Mouse (Mus musculus) gastrocnemius, adult 2 months (tissue): ENCODE measurements around the gene Srp9. TPM values are rescaled to one million over a fixed set of nuclear protein-coding genes. Genes with fewer than 3 reads are reported as not detected.

Experiments used
- DNase-seq: peaks from one replicate; pipeline ENCODE4 v3.0.0; 2022
- H3K27ac ChIP-seq: fragments of 200-600 bp; 2 replicates; pipeline ENCODE4 v1.8.1; 2022; ENCODE audit warnings: mild to moderate bottlenecking
- H3K4me3 ChIP-seq: fragments of 200-600 bp; 2 replicates; pipeline ENCODE4 v1.8.1; 2022; ENCODE audit warnings: mild to moderate bottlenecking, moderate library complexity
- CTCF ChIP-seq: fragments of 200-600 bp; IDR thresholded peaks from 2 replicates; pipeline ENCODE4 v1.8.1; 2022; ENCODE audit warnings: antibody characterized with exemption, mild to moderate bottlenecking, moderate library complexity
- intact Hi-C: fragments of 180-260 bp; cut with DNase I; formaldehyde crosslinking; loops from one replicate; pipeline ENCODE4 v1.15.1; 2025
- total RNA-seq, 2 experiments: library from RNA; stranded (reverse); gene quantifications; 2 replicates each; pipeline ENCODE4 v1.2.3; 2021

The Srp9 gene
- total RNA-seq, 2 experiments from 2014 or later: 41.1 to 44.9 TPM

DNA sequence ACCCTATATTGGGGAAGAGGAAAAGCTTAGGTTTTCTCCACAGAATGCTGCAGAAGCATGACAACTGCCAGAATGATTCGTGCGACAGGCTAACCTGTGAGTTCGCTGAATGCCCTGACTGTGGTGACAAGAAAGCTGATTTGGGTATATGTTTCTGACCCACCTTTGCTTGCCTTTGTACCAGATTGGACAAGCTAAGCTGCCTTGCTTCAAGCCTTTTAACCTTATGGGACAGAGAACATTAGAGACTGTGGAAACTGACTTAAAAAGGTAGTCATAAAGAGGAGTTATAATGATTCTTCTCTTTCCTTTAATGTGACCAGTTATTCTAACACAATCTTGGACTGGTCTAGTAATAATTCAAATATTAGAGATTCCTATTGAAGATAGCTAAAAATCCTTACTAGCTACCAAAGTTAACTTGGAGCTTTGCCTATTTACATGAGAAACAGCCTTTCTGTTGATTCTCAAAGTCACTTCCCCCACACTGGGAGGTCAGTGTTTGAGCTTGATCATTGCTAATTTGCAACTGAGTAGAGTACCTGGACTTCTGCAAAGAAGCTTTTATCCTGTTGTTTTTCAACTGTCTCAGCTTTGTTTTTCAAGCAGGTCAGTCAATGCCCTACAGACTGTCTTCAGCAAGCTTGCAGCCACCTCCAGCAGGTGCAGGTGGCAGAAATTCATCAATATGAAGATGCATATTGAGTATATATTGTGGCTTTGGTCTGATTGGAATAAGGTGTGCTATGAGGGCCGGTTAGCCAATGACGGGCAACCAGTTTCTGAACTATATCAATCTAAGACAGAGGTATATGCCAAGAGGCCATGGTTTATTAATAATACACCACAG lies 57.1 kb downstream of the Srp9 start:
- DNase-seq: no peak
- no peak for TF ChIP-seq CTCF
- Histone ChIP-seq H3K4me3 (no peak overlapping the region), H3K27ac (no peak overlapping the region)
- intact Hi-C loops: no loop called here

Other genes starting within 250 kb of the Srp9 start
- 10 to 100 TPM; 31.6 to 73.0 TPM for gene Enah, start 104.7 kb upstream of the Srp9 start, total RNA-seq
- gene Vmn1r1, start 39.7 kb downstream of the Srp9 start, total RNA-seq: not detected
- gene Degs1, start 158.1 kb downstream of the Srp9 start, total RNA-seq: 10 to 100 TPM; 15.7 to 19.1 TPM
- gene Fbxo28, start 216.9 kb downstream of the Srp9 start, total RNA-seq: 10 to 100 TPM; 21.5 to 23.1 TPM